Mouse (Mus musculus): ENCODE results near the gene Gm20854.
"Not testable (repeated sequence)": the region's sequence is repeated elsewhere in the genome, so short reads cannot be mapped to it uniquely, and the experiment has no call there.

Gene Gm20854

DNA sequence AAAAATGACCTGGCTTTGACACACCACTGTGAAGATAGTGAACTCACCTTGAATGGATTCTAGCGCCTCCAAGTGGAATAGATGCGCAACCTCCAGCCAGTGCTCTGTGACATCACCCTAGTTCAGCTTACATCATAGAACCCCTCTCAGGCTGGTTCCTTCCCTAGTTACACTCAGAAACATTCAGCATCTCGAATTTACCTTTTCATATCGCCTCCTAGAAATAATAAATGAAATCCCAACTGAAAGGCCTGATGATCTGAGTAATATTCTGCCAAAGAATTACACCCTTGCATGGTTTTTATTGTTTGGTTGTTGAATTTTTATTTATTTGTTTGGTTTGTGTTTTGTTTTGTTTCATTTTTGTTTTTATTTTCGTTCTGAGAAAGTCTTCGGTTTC is at the start of gene Gm20854:
Gene Gm20854, minus strand, starts transcription at position 101 of the 400 bp plus-strand sequence.
- DNase-seq = not testable (repeated sequence)

All from cerebellum, postnatal 14 days (tissue).